Mouse (Mus musculus): ENCODE data around the gene Ptx4. TPM values are rescaled to one million over a fixed set of nuclear protein-coding genes. Genes with fewer than 3 reads are reported as not detected.

Gene Ptx4
- total RNA-seq (2017), result not detected in 2 replicates

DNA sequence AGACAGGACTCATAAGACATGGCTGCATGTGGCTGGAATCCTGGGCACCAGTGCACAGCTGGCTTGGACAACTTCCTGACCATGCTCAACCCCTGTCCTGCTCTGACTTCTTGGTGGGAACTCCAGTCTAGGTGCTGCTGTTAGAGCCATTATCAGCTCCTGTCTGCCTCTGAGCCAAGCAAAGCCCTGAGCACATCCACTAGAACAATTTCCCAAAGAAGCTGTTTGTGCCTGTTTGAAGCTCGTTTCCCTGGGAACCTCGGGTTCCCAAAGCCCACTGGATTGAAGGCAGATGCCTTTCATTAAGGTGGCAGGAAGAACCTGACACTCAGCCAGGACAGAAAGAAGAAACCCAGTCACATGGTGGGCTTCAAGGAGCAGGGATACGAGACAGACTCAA, at the start of gene Ptx4:
Gene Ptx4 (plus strand): TSS at position 355 of the 400 bp plus-strand sequence.
- no peak for ATAC-seq (ENCODE audit: extremely low read depth, insufficient number of reproducible peaks, low FRiP score, poor library complexity, severe bottlenecking)

DNA sequence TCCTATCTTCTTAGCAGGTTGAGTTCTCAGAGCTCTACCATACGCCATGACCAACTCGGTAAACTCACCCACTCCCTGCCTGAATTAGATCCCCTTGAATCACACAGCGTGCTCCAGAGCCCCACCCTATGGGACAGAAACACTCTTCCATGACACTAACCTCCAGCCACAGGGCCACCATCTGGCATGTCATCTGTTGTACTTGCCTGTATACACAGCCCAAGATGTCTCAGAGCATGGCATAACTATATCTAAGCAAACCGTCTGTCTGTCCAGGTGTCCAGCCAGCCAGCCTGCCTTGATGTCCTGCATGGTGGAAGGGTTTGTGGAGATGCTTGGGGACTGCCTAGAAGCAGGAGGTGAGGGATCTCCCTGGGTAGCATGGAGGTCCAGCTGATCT, 43.7 kb upstream of the Ptx4 start:
- ATAC-seq (ENCODE audit: extremely low read depth, insufficient number of reproducible peaks, low FRiP score, poor library complexity, severe bottlenecking), result no peak

DNA sequence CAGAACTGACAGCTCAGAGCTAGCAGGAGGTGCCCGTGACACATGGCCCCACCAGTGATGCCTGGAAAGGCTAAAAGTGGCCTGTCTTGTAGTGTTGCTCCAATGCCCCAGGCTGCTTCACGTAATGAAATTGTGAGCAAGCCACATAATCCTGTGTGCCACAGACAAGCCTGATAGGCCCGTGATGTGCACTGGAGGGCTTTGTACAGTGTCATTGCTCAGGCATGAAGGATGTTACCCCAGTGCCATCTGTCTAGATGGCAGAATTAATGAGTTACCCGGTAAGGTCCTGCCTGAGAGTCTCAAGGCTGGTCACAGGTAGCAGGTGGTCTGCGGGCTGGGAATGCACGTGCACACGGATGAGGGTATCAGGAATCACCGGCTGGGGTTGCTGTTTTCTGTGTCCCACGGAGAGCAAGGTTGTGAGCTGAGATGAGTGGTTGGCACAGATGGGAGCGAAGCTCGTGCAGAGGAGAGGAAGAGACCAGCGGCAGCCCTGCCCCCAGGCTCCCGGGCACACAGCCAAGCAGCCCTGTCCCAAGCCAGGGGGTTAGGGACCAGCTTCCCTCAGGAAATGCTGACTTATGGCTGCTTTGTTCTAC, 42.7 kb upstream of the Ptx4 start:
- ATAC-seq (ENCODE audit: extremely low read depth, insufficient number of reproducible peaks, low FRiP score, poor library complexity, severe bottlenecking), result no peak

DNA sequence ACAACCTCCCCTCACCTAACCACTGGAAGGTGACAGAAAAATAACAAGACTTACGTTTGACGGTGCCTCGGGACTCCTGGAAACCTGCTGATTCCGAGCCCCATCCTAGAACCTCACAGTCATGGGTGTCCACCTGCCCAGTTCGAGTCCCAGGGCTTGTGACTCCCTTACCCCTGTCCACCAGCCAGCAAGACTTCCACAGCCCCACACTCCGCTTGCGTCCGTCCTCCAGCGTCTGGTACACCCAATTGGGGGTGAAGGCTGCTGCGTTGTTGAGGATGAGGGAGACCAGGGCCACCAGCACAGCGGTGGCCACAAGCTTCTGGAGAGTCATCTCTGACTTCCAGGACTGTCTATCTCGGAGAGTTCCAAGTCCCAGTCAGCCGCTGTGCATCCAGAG, 40.4 kb upstream of the Ptx4 start:
- no peak for ATAC-seq (ENCODE audit: extremely low read depth, insufficient number of reproducible peaks, low FRiP score, poor library complexity, severe bottlenecking)

DNA sequence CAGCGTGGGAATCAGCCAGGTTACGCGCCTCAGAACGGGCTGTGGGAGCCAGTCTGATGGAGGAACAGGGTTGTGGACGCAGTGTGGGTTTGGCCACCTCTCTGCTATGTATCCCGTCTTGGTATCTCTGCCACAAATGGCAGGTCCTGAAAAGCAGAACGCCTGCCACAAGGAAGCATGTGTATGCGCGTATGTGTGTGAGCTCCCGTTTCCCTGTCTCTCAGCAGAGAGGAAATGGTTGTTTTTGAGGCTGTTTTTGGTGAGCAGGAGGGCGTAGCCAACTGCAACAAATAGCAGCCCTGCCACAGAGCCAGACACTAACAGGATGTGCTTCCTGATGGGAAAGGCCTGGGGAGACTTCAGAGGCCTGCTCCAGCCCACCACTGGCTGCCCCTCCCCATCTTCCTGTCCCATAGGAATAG, 39.6 kb upstream of the Ptx4 start:
- no peak for ATAC-seq (ENCODE audit: extremely low read depth, insufficient number of reproducible peaks, low FRiP score, poor library complexity, severe bottlenecking)

DNA sequence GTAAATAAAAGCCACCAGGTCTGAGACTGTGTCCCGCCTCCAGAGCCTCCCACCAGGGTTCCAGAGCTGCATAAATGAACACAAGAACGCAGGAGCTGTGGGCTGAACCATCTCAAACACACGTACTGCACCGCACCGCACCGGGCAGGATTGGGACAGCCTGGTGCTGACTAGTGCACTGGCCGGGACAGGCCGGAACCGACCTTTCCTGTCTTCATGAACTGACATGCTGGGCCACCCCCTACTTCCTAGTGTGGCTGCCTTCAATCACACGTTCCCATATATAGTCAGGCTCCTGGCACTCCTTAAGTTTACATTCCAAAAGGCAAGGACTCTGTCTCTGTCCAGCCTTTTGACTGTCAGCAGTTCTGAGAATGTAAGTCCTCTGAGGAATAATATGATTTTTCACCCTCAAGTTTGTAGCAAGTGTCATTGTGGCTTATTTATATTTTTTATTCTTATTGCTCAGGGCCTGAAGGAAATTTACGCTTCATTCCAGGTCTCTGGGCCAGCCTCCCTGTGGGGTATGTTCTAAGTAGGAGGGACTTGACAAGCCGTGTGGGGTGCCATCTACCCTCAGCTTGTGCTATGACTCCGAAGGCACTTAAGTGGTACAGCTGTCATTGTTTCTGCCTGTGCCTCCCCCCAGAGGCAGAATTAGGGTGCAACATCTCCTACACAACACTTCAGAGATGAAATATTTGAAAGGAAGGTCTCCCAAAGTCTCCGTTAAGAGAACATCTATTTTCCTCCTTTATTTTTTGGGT, 38.3 kb upstream of the Ptx4 start:
- no peak for ATAC-seq (ENCODE audit: extremely low read depth, insufficient number of reproducible peaks, low FRiP score, poor library complexity, severe bottlenecking)

DNA sequence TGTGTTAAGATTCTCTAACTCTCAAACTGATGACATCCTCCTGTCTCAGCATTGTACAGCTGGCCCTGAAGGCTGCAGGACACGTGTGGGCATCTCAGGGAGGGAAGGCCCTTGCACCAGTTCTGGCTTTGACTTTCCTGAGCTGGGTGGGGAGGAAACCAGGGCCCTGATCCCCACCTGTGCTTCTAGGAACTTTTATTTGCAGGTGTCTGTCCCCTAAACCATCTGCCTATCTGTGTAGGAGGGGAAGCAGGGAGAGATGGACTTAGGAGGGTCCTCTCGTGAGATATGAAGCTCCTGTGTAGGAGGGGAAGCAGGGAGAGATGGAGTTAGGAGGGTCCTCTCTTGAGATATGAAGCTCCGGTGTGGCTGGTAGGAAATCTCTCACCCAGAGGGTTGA, 37.7 kb upstream of the Ptx4 start:
- no peak for ATAC-seq (ENCODE audit: extremely low read depth, insufficient number of reproducible peaks, low FRiP score, poor library complexity, severe bottlenecking)

DNA sequence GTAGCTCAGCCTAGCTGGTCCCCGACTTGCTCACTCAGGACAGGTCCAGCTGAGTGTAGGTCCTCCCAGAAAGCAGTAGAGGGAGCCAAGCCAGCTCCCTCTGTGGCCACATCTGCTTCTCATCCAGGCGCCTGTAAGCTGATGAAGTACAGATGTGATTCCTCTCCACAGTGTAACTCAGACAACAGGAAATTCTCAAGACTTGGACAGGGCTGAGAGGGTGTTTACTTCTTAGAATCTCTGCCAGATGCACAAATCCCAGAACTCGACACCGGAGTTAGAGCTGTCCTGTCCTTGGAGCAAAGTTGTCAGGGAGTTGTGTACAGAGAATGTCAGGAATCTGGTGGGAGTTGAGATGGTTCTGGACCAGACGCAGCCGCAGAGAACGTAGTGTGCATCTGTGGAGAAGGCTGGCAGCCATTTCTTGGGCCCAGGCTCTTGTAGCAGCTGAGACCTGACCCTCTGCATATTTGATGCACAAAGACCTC, 37.1 kb upstream of the Ptx4 start, which contains the start of gene Tmem204:
Gene Tmem204 (minus strand): TSS at position 148 of the 488 bp plus-strand sequence.
- no peak for ATAC-seq (ENCODE audit: extremely low read depth, insufficient number of reproducible peaks, low FRiP score, poor library complexity, severe bottlenecking)

DNA sequence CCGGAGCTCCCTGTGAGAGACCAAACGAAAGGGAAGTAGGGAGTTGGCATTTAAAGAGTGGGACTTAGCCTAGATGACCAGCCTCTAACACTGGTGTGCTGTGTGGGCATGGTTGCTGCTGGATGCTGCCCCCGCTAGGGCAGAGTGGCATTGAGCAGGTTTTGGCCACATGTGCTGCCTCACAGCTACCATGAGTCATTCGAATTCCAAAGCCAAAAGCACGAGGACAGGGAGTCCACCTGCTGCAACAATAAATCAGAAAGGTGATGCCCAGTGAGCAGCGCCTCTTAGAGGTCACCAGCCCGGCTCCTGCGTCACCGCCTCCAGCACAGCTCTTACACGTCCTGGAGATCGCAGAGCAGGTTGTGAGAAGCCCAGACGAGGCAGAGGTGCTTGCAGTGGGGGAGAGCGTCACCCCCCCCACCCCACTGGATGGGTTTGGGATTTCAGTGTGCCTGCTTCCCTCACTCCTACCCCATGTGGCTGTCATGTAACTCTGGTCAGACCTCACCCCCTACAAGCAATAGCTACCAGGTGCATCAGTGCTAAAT, 35.6 kb upstream of the Ptx4 start:
- no peak for ATAC-seq (ENCODE audit: extremely low read depth, insufficient number of reproducible peaks, low FRiP score, poor library complexity, severe bottlenecking)

DNA sequence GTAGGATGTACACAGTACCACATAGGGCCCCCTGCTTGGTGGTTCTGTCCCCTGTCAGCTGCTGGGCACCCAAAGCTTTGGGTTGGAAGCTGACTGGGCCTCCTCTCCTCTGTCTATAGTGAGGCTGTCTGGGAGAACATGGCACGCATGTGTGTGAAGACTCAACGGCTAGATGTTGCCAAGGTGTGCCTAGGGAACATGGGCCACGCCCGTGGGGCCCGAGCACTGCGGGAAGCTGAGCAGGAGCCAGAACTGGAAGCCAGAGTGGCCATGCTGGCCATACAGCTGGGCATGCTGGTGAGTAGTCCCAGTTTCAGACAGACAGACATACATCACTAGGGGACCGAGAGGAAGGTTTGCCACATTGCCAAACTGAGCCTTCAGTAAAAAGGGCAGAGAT, 33.8 kb upstream of the Ptx4 start:
- ATAC-seq (ENCODE audit: extremely low read depth, insufficient number of reproducible peaks, low FRiP score, poor library complexity, severe bottlenecking), result no peak

DNA sequence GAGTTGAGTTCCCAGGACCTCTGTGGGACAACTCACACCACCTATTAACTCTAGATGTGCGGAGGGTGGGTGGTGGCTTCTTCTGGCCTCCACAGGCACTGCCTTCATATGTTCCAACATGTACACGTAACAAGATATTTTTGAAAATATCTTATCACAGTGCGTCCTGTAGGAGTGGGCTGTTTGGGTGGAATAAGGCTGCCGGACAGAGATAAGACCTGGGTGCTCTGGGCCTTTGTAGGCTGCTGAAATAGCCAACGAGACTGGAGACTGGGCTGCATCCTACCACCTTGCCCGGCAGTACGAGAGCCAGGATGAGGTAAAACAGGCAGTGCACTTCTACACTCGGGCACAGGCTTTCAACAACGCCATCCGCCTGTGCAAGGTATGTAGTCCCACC, 31.4 kb upstream of the Ptx4 start:
- no peak for ATAC-seq (ENCODE audit: extremely low read depth, insufficient number of reproducible peaks, low FRiP score, poor library complexity, severe bottlenecking)

DNA sequence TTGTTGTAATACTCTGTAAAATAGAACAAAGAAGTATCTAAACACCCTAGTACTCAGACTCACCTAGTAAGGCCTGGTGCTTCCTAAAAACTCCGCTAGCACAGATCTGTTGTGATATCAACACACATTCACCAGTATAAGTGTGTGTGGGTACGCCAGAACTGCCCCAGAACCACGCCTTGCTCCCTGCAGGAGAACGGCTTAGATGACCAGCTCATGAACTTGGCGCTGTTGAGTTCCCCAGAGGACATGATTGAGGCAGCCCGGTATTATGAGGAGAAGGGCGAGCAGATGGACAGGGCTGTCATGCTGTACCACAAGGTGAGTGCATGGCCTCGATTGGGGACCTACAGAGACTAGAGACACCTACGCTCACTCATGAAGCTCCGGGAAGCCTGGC, 30.1 kb upstream of the Ptx4 start:
- no peak for ATAC-seq (ENCODE audit: extremely low read depth, insufficient number of reproducible peaks, low FRiP score, poor library complexity, severe bottlenecking)

DNA sequence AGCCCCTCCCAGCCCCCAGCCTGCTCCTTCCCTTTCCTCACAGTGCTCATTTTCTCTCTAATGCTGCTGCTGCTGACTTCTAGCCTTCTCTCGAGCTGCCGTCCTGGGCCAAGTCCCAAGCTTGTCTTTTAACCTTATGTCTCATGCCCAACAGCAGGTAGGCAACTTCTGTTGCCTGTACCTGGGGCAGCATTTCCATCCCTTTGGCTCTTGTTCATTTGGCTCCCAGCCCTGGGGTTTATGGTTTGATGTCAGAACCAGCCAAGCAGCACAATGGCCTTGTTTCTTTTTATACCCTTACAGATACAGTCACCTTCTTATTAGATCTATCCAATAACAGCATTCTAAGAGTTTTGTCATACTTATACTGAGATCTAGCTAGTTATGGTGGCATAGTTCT, 24.3 kb upstream of the Ptx4 start:
- ATAC-seq (ENCODE audit: extremely low read depth, insufficient number of reproducible peaks, low FRiP score, poor library complexity, severe bottlenecking), result no peak

DNA sequence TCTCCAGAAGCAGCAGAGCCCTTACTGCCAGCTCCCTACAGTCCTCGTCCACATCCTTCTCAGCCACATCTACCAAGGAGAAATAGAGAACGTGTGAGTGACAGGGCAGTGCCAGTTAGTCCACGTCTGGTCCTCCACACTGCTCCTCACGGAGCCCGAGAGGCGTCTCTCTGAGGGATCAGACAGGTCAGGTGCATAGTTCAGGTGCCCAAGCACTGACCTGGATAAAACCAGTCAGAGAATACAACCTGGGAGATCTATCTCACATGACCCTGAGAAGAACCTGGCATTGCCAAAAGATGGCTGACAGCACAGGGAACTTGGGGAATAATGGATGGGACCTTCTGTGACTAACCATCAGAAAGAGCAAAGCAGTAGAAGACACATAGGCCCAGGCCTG, 20.5 kb upstream of the Ptx4 start:
- ATAC-seq (ENCODE audit: extremely low read depth, insufficient number of reproducible peaks, low FRiP score, poor library complexity, severe bottlenecking), result no peak

DNA sequence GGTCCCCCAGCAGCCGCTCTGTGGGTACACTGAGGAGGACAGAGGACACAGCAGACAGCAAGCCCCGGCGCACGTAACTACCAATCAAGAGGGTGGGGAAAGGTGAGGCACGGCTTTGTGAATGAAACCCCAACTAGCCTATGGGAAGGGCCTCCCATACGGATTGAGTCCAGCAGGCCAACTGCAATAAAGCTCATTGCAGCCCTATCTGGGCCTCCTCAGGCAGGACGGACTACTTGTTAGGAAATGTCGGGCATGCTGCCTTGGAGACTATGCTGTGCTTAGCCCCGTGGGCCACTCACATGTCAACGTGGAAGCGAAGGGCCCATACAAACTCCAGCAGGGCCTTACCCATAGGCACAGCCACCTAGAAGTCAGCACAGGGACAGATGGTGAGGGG, 19.2 kb upstream of the Ptx4 start:
- ATAC-seq (ENCODE audit: extremely low read depth, insufficient number of reproducible peaks, low FRiP score, poor library complexity, severe bottlenecking), result no peak

DNA sequence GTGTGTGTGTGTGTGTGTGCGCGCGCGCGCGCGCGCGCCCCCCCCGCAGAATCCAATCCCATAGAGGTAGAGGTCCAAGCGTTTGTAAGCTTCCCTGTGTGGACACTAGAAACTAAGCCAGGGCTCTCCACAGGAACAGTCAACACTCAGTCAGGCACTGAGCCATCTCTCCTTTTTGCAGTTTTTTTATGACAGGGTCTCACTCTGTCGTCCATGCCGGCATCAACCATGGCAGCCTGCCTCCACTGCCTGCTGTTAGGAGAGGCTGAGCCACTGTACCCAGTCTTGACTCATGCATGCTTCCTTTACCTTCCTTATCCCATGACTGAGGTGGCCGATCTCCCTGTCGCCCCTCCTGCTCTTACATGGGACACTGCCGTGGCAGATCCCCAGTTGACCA, 12.8 kb upstream of the Ptx4 start:
- no peak for ATAC-seq (ENCODE audit: extremely low read depth, insufficient number of reproducible peaks, low FRiP score, poor library complexity, severe bottlenecking)

DNA sequence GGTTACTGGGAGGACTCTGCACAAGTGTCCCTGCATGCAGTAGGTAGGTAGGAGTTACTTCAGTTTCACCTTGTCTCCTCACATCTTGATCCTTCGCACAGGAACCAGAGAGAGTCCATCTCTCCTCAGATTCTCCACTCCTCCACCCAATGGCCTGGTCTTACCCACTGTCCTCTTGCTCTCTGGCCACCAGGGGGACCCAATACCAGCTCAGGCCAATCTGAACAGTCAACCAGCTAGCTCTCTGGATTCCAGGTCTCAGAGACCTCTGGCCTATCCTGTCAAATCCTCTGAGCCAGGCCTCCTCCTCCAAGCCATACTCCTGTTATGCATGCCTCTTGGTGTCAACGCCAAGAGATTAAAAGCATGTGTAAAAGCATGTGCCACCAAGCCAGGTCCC, 11.0 kb upstream of the Ptx4 start:
- no peak for ATAC-seq (ENCODE audit: extremely low read depth, insufficient number of reproducible peaks, low FRiP score, poor library complexity, severe bottlenecking)

DNA sequence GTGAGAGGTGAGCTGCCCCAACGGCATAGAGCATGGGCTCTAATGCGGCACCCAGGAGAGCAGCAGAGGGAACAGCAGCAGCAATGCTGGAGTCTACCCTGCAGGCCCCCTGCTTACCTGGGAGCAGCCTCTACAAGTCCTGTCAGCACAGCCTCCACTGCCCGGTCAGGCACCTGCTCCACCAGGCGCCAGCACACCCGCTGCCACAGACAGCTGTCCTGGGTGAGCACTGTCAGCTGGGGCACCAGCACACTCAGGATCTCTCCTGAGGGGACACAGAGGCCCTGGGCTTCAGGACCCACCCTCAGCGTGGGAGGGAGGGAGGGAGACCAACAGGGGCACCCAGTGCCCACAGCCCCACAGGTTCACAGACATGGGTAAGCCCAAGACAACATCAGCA, 10.0 kb upstream of the Ptx4 start:
- ATAC-seq (ENCODE audit: extremely low read depth, insufficient number of reproducible peaks, low FRiP score, poor library complexity, severe bottlenecking), result no peak

DNA sequence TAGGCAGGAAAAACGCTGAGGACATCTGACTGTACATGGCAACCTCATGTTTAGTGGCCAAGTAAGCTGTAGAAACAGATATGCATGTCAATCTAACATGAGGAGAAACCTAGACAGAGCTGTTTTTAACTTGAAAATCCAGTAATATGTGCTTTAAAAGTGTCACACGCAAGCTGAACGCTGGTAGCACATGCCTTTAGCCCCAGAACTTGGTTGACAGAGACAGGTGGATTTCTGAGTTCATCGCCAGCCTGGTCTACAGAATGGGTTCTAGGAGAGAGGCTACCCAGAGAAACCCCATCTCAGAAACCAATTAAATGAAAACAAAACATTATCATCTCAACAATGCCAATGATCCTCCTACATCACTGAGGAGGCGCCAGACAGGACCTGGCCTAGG, 9.3 kb upstream of the Ptx4 start:
- ATAC-seq (ENCODE audit: extremely low read depth, insufficient number of reproducible peaks, low FRiP score, poor library complexity, severe bottlenecking), result no peak

DNA sequence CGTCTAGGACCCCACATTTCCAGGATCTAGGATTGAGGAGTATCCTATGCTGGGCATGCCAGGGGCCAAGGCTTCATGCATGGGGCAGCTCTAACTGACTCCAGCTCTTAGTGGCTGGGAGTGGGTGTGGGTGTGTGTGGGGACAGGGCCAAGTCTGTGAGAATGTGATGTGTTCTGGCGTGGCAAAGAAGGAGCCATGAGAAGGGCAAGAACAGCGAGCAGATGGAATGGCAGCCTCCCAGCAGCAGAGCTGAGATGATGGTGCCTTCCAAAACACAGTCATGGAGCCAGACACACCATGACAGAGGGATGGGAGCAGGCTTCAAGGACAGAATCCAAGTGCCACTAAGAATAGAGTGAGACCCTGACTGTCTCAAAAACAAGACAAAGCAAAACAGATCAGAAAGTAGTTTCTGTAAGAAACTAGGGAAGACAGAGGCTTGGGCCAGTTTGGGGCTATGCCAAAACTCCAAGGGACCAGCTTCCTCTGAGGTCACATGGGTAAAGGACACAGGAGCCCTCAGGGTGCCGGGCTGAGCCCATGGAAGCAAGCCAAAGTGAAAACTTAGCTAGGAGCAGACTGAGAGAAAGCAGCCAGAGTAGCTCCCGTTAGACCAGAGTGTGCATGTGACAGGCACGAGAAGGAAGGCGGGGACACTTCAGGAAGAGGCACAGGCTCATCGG, 8.7 kb upstream of the Ptx4 start:
- no peak for ATAC-seq (ENCODE audit: extremely low read depth, insufficient number of reproducible peaks, low FRiP score, poor library complexity, severe bottlenecking)

Data from neutrophil, adult 5-6 weeks (primary cell).